Mouse (Mus musculus) neutrophil, adult 5-6 weeks (primary cell): ENCODE data around the gene Coro1a. TPM values are rescaled to one million over a fixed set of nuclear protein-coding genes. Genes with fewer than 3 reads are reported as not detected.

Experiments used
- ATAC-seq: fragments of 151-379, 151-347 bp; 2 replicates; pipeline ENCODE4 v1.8.0; 2017; ENCODE audit warnings: mild to moderate bottlenecking, moderate TSS enrichment; ENCODE audit not compliant: insufficient number of reproducible peaks, poor library complexity, low FRiP score, severe bottlenecking; ENCODE audit errors: extremely low read depth
- total RNA-seq: library from RNA; stranded (forward); fragments of 200-1000 nt; gene quantifications from 2 replicates; pipeline ENCODE4 v1.2.3, GENCODE M21; 2017

The Coro1a gene
- total RNA-seq, 1 experiment from 2014 or later: 1,403 TPM

- ATAC-seq: peak; percentile 82
These were observed 51.9 kb downstream of the Coro1a start for GRCm38 (mm10) chr7:126655695-126656094.

DNA sequence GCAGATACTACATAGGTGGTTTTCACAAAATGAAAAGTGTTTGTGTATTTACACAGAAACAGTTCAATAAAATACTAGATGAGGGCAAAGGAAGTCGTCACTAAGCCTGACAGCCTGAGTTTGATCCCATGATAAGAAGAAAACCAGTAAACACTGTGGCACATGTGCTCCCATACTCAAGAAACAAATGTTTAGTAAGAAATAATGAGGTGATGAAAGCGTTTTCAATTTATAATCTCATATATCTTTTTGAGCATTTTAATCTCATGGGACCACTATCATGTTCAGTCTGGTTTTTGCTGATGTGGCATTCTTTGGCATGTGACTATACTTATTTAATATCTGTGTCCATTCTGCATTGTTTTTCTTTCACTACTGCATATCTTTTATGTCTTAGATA is 53.6 kb downstream of the Coro1a start:
- ATAC-seq: no peak

GRCm38 (mm10) chr7:126650852-126651251 is 56.7 kb downstream of the Coro1a start:
- ATAC-seq: no peak

Other genes starting within 250 kb of the Coro1a start
- gene Atp2a1, start 244.7 kb downstream of the Coro1a start, total RNA-seq: 0.37 and 1.6 TPM in 2 replicates
- gene Sh2b1, start 232.4 kb downstream of the Coro1a start, total RNA-seq: 30.0 and 34.0 TPM in 2 replicates
- gene Tufm, start 220.4 kb downstream of the Coro1a start, total RNA-seq: 33.6 and 38.4 TPM in 2 replicates
- gene Atxn2l, start 204.3 kb downstream of the Coro1a start, total RNA-seq: 76.4 and 87.3 TPM in 2 replicates
- gene Eif3c, start 141.4 kb downstream of the Coro1a start, total RNA-seq: 93.6 and 99.5 TPM in 2 replicates
- gene Apobr, start 122.8 kb downstream of the Coro1a start, total RNA-seq: 90.5 and 117 TPM in 2 replicates
- 97.2 and 102 TPM in 2 replicates for gene Cln3, start 122.0 kb downstream of the Coro1a start, total RNA-seq
- gene Il27, start 112.8 kb downstream of the Coro1a start, total RNA-seq: 0.86 and 1.4 TPM in 2 replicates
- 6.9 and 9.5 TPM in 2 replicates for gene Nupr1, start 76.9 kb downstream of the Coro1a start, total RNA-seq
- 43.8 and 56.5 TPM in 2 replicates for gene Sgf29, start 58.5 kb downstream of the Coro1a start, total RNA-seq
- gene Sult1a1, start 31.4 kb downstream of the Coro1a start, total RNA-seq: 0.93 and 1.1 TPM in 2 replicates
- 27.4 and 28.0 TPM in 2 replicates for gene Bola2, start 12.4 kb downstream of the Coro1a start, total RNA-seq
- gene Slx1b, start 12.0 kb downstream of the Coro1a start, total RNA-seq: 3.3 and 4.2 TPM in 2 replicates
- 48.8 and 51.2 TPM in 2 replicates for gene Mapk3, start 51.8 kb upstream of the Coro1a start, total RNA-seq
- 25.8 and 26.5 TPM in 2 replicates for gene Gdpd3, start 58.5 kb upstream of the Coro1a start, total RNA-seq
- gene Ypel3, start 69.2 kb upstream of the Coro1a start, total RNA-seq: 367 and 379 TPM in 2 replicates
- 14.4 and 19.8 TPM in 2 replicates for gene Tbx6, start 73.7 kb upstream of the Coro1a start, total RNA-seq
- 210 and 221 TPM in 2 replicates for gene Ppp4c, start 84.7 kb upstream of the Coro1a start, total RNA-seq
- gene Fam57b, start 89.9 kb upstream of the Coro1a start, total RNA-seq: not detected in 2 replicates
- not detected in 2 replicates for gene 4930451I11Rik, start 123.9 kb upstream of the Coro1a start, total RNA-seq
- not detected in 2 replicates for gene Doc2a, start 139.6 kb upstream of the Coro1a start, total RNA-seq
- 37.7 and 46.2 TPM in 2 replicates for gene Hirip3, start 154.2 kb upstream of the Coro1a start, total RNA-seq
- 44.6 and 46.8 TPM in 2 replicates for gene Ino80e, start 154.6 kb upstream of the Coro1a start, total RNA-seq
- 73.7 and 93.1 TPM in 2 replicates for gene Taok2, start 176.9 kb upstream of the Coro1a start, total RNA-seq
- 32.3 and 32.6 TPM in 2 replicates for gene Tmem219, start 215.1 kb upstream of the Coro1a start, total RNA-seq
- 29.1 and 32.8 TPM in 2 replicates for gene Kctd13, start 221.1 kb upstream of the Coro1a start, total RNA-seq
- gene Asphd1, start 241.8 kb upstream of the Coro1a start, total RNA-seq: not detected in 2 replicates
- gene Sez6l2, start 242.8 kb upstream of the Coro1a start, total RNA-seq: 1.7 and 2.9 TPM in 2 replicates